Mouse (Mus musculus) kidney, embryonic 14.5 days (tissue): Measurements from ENCODE around the gene Tmem251. TPM values are rescaled to one million over a fixed set of nuclear protein-coding genes. Genes with fewer than 3 reads are reported as not detected.

Experiments used
- ATAC-seq: fragments of 200-750 bp; cut with Nextera tagmentation; 2 replicates; pipeline ENCODE4 v1.8.0; 2017; ENCODE audit warnings: moderate number of reproducible peaks, mild to moderate bottlenecking, moderate TSS enrichment, moderate library complexity; ENCODE audit not compliant: low FRiP score, low TSS enrichment
- H3K27ac ChIP-seq: fragments of 300-500 bp; sonication (generic); 2 replicates; pipeline ENCODE4 v1.5.1; 2014; ENCODE audit warnings: low read depth, mild to moderate bottlenecking, low read length, moderate library complexity, mixed read lengths
- H3K27me3 ChIP-seq: fragments of 300-500 bp; sonication (generic); 2 replicates; pipeline ENCODE4 v1.6.1; 2014; ENCODE audit warnings: mild to moderate bottlenecking, low read length; ENCODE audit not compliant: control insufficient read depth, insufficient read depth
- H3K36me3 ChIP-seq: fragments of 300-500 bp; sonication (generic); 2 replicates; pipeline ENCODE4 v1.6.1; 2014; ENCODE audit warnings: low read length, mixed read lengths; ENCODE audit not compliant: control insufficient read depth, insufficient read depth
- H3K4me1 ChIP-seq: fragments of 300-500 bp; sonication (generic); 2 replicates; pipeline ENCODE4 v1.6.1; 2014; ENCODE audit warnings: low read length, mixed read lengths; ENCODE audit not compliant: control insufficient read depth, insufficient read depth
- H3K4me2 ChIP-seq: fragments of 300-500 bp; sonication (generic); replicated peaks from 2 replicates; pipeline ENCODE4 v1.6.1; 2014; ENCODE audit warnings: low read depth, mild to moderate bottlenecking, low read length
- H3K4me3 ChIP-seq: fragments of 300-500 bp; sonication (generic); 2 replicates; pipeline ENCODE4 v1.5.1; 2014; ENCODE audit warnings: mild to moderate bottlenecking, low read length
- H3K9ac ChIP-seq: fragments of 300-500 bp; sonication (generic); 2 replicates; pipeline ENCODE4 v1.6.1; 2014; ENCODE audit warnings: low read depth, mild to moderate bottlenecking, low read length, moderate library complexity
- H3K9me3 ChIP-seq: fragments of 300-500 bp; sonication (generic); 2 replicates; pipeline ENCODE4 v1.6.1; 2016; ENCODE audit warnings: low read length; ENCODE audit not compliant: control insufficient read depth
- WGBS: fragments of 180-500 bp; shearing (Covaris S2); extraction: QIAGEN DNeasy Blood & Tissue Kit; methylation state at CpG from one replicate; pipeline ENCODE4 v1.1.7; 2014; 5-methylcytosine and 5-hydroxymethylcytosine counted together
- polyA plus RNA-seq: library from polyadenylated mRNA; unstranded; fragments of >200 nt; fragmentation: Nextera tagmentation; extraction: Ambion mirVana; gene quantifications from 2 replicates; pipeline ENCODE4 v1.2.1, GENCODE M21; 2014

Tmem251 gene
- polyA plus RNA-seq, 1 experiment from 2014 or later, result 12.1 TPM

DNA sequence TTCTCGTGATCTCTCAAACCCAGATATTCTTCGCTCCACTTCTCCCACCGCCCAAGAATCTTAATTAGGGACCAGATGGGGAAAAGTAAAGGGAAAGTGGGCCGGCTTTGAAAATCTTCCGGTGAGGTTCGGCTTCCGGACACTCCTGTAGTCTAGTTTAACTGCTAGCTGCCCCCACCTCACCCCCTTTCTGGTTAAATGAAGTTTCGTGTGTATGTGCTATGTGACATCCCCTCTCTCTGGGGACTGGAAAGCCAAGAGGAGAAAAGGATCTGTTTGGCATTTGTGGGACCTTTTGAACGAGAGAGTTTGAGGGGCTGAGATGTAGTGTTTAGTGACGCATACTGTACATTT lies 14.8 kb downstream of the Tmem251 start, which contains the start of gene Gm20604:
Gm20604 (minus strand) TSS at position 270 of the 354 bp plus-strand sequence.
- WGBS, result under 1% methylated on average over 10 of the region's 10 CpGs
- Histone ChIP-seq H3K4me3 (peak within 1 kb of the TSS; percentile 57), H3K9ac (peak within 1 kb of the TSS; percentile 76), H3K4me2 (peak within 1 kb of the TSS; percentile 89), H3K36me3 (peaks cover 12% of the 10 kb centered on the region), H3K27ac (peak within 1 kb of the TSS; percentile 88), H3K27me3 (no peaks in the 10 kb centered on the region), H3K4me1 (peaks cover 18% of the 10 kb centered on the region), H3K9me3 (no peaks in the 10 kb centered on the region)
- no peak for ATAC-seq

DNA sequence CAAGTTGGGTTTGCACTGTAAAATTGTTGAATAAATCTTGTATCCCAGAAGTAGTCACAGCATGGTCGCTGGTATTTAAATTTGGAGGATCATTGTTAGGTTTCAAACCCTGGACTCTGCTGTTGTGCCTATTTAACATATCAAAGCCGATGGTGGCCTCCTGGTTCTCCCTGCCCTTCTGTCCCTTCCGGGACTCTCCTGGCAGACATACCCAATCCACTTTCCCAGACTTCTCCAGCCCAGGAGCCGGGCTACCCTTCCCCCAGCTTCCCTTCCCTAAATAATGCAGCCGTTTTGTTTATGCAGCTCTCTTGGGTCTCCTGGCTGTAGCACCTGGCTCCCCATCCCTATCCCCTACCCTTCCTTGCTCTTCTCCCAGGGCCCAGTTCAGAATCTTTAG lies 15.4 kb downstream of the Tmem251 start:
- Histone ChIP-seq H3K27ac (peak overlapping the region; percentile 83; the same call in 1 of the 2 replicates), H3K9me3 (no peaks in the 10 kb centered on the region), H3K4me1 (peaks cover 18% of the 10 kb centered on the region), H3K9ac (peak overlapping the region; percentile 65), H3K4me3 (peak overlapping the region; percentile 57), H3K36me3 (peaks cover 13% of the 10 kb centered on the region; the same call in 1 of the 2 replicates), H3K27me3 (no peaks in the 10 kb centered on the region), H3K4me2 (peak overlapping the region; percentile 89)
- under 1% methylated on average over 5 of the region's 5 CpGs for whole genome bisulfite sequencing
- ATAC-seq, result no peak

DNA sequence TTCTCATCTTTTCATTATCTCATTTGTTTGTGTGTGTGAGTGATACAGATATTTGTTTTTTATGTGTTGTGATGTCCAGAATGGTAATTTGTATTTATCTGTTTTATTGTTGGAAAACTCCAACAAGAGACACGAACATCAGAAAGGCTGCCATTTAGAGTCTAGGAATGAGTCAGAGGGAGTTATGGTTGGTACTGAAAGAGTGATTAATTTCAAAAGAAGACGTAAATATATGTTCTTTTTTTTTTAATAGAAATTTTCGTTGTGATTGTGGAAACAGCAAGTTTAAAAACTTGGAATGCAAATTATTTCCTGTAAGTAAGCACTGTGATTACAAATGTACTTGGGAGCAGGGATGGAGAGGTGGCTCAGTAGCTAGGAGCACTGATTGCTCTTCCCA lies 18.1 kb downstream of the Tmem251 start:
- Histone ChIP-seq H3K4me2 (no peak overlapping the region), H3K9me3 (no peaks in the 10 kb centered on the region), H3K4me1 (peaks cover 15% of the 10 kb centered on the region), H3K27me3 (no peaks in the 10 kb centered on the region), H3K4me3 (no peak overlapping the region), H3K9ac (no peak overlapping the region), H3K36me3 (peaks cover 34% of the 10 kb centered on the region; the same call in 1 of the 2 replicates), H3K27ac (no peak overlapping the region)
- 90% methylated on average over 3 of the region's 3 CpGs for WGBS
- ATAC-seq, result no peak

DNA sequence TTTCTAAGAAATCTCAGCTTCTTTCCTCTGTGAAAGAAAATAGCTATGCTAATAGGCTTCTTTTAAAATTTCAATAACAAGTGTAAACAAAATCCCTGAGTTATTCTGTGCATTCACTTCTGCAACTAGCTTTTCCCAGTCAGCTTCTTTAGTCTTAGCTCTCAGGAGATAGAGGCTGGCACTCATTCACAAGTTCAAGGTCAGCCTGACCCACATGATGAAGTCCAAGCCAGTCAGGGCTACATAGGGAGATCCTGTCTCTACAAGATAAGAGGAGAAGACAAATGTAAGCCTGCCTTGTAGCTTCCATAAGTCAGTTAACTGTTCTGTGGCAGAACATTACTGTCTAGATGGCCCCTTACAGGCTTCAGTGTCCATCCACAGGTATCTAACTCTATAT lies 20.1 kb downstream of the Tmem251 start:
- Histone ChIP-seq H3K9me3 (no peaks in the 10 kb centered on the region), H3K4me2 (no peak overlapping the region), H3K4me3 (no peak overlapping the region), H3K4me1 (peaks cover 14% of the 10 kb centered on the region), H3K27me3 (no peaks in the 10 kb centered on the region), H3K27ac (no peak overlapping the region), H3K9ac (no peak overlapping the region), H3K36me3 (peaks cover 53% of the 10 kb centered on the region)
- ATAC-seq, result no peak

DNA sequence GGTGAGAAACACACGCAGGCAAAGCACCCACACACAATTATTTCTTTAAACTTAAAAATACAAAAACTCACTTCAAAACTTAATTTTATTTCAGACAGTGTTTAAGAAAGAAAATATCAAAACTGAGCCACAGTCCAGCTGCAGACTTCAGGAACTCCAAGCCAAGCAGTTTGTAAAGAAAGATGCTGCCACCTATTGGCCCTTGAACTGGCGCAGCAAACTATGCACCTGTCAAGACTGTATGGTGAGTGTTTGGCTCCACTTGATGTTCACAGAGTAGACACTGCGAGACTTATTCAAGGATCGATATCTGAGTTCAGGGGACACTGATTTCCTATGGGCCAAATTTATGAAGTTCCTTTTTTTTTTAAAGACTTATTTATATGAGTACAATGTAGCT lies 25.4 kb downstream of the Tmem251 start:
- no peaks in the 10 kb centered on the region; the same call in 1 of the 2 replicates for H3K9me3 ChIP-seq

DNA sequence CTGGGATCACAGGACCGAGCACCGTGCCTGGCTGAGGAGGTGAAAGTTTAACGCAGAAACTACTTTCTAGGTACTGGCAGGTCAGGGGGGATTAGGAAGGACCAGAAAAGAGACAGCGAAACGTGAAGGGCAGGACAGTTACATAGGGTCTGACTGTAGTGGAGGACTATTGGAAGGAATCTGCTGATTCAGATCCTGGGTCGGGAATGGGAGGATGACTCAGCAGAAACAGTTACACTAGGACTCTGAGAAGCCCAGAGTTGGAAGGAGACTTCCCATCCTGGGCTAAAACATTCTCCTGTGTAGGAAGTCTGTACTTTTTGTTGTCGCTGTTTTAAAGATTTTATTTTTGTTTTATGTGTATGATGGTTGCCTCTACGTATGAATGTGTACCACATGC lies 28.0 kb downstream of the Tmem251 start:
- no peak overlapping the region for H3K4me2 ChIP-seq
- peaks cover 91% of the 10 kb centered on the region for H3K36me3 ChIP-seq
- no peaks in the 10 kb centered on the region; the same call in 1 of the 2 replicates for H3K9me3 ChIP-seq
- H3K27ac ChIP-seq, result no peak overlapping the region
- ATAC-seq, result no peak
- H3K27me3 ChIP-seq, result no peaks in the 10 kb centered on the region
- no peaks in the 10 kb centered on the region for H3K4me1 ChIP-seq
- H3K4me3 ChIP-seq, result no peak overlapping the region
- no peak overlapping the region for H3K9ac ChIP-seq
- WGBS, result 96% methylated on average over 8 of the region's 8 CpGs

More for the DNA sequence above, 25.4 kb downstream of the Tmem251 start:
- H3K4me3 ChIP-seq, result no peak overlapping the region
- H3K36me3 ChIP-seq, result peaks cover 86% of the 10 kb centered on the region
- no peak for ATAC-seq
- H3K27me3 ChIP-seq, result no peaks in the 10 kb centered on the region
- no peaks in the 10 kb centered on the region for H3K4me1 ChIP-seq
- WGBS, result 96% methylated on average over 4 of the region's 4 CpGs
- no peak overlapping the region for H3K4me2 ChIP-seq
- H3K9ac ChIP-seq, result no peak overlapping the region
- no peak overlapping the region for H3K27ac ChIP-seq

DNA sequence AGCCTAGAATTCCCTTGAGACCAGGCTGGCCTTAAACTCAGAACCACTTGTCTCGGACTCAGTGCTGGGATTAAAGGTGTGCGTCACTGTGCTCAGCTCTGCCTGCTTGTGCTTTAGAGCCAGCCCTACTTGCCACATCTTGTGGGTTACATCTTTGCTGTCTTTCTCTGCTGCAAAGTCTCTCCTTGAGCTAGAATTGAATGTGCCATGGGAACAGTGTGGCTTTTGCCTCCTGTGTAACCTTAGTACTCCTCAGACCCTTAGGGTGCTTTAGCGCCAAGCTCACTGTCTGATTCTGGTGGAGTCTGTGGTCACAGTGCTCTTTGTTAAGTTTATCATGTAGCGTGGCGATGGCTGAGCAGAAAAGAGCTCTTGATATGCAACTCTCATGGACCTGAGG lies 29.1 kb downstream of the Tmem251 start:
- peaks cover 89% of the 10 kb centered on the region for H3K36me3 ChIP-seq
- H3K4me1 ChIP-seq, result no peaks in the 10 kb centered on the region
- H3K9me3 ChIP-seq, result no peaks in the 10 kb centered on the region; the same call in 1 of the 2 replicates
- H3K27me3 ChIP-seq, result no peaks in the 10 kb centered on the region
- H3K4me2 ChIP-seq, result no peak overlapping the region
- H3K9ac ChIP-seq, result no peak overlapping the region
- 97% methylated on average over 5 of the region's 5 CpGs for WGBS
- H3K27ac ChIP-seq, result no peak overlapping the region
- no peak for ATAC-seq
- no peak overlapping the region for H3K4me3 ChIP-seq

DNA sequence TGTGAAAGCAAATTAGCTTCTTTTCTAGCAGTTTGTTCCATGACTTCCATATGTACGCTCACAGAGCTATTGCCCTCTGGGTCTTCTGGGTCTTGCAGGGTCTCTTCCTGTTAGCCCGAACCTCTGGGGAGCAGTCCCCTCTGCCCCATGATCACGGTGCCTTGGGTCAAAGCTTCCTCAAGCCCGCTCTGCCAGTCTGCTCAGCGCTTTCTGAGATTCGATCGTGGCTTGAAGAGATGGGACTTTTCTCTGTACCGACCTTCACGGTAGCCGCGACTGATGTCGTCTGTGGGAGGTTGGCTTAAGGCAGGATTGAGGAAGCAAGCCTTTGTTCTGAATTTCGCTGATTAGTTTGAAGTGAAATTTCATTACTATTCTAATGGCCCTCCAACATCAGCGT lies 32.5 kb downstream of the Tmem251 start:
- no peak for ATAC-seq
- Histone ChIP-seq H3K27me3 (no peaks in the 10 kb centered on the region), H3K9me3 (no peaks in the 10 kb centered on the region; the same call in 1 of the 2 replicates), H3K27ac (no peak overlapping the region), H3K4me2 (no peak overlapping the region), H3K4me1 (no peaks in the 10 kb centered on the region), H3K9ac (no peak overlapping the region), H3K36me3 (peaks cover 62% of the 10 kb centered on the region), H3K4me3 (no peak overlapping the region)
- WGBS, result 95% methylated on average over 14 of the region's 14 CpGs

DNA sequence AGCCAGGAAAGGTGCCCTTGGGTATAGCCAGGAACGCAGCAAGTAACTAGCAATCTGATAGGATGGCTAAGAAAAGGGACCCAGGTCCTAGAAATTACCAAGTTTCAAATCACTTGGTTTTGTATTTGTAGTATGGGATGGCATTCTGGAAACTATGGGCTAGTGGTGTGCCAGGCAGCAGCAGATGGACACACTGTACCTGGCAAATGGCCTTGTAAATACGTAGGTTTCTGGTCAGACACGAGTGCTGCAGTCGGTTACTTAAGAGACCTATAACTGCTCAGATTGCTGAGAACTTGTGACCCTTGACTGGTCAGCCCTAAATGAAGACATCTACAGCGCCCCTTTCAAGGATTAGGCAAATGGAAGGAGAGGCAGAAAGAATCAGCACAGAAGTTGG lies 34.6 kb downstream of the Tmem251 start:
- Histone ChIP-seq H3K4me2 (no peak overlapping the region), H3K9ac (no peak overlapping the region), H3K4me3 (no peak overlapping the region), H3K27ac (no peak overlapping the region), H3K36me3 (peaks cover 46% of the 10 kb centered on the region), H3K9me3 (no peaks in the 10 kb centered on the region), H3K4me1 (no peaks in the 10 kb centered on the region), H3K27me3 (no peaks in the 10 kb centered on the region)
- WGBS, result 77% methylated on average over 5 of the region's 5 CpGs
- ATAC-seq, result no peak
